Mouse (Mus musculus) heart, adult 9 months (tissue): ENCODE measurements around the gene Actr2.
A peak's percentile ranks its signal among the peaks of the same experiment; 100 is the strongest.
"Not testable (repeated sequence)": the region's sequence is repeated elsewhere in the genome, so short reads cannot be mapped to it uniquely, and the experiment has no call there.

Experiments
- DNase-seq, 2 experiments: peaks; one replicate each; pipeline ENCODE4 v3.0.0; 2022; ENCODE audit warnings: low spot score in 2 of 2

Gene Actr2

GRCm38 (mm10) chr11:20045586-20045985 is 67.1 kb downstream of the Actr2 start:
- no peak for DNase-seq

GRCm38 (mm10) chr11:20043256-20043655 is 69.5 kb downstream of the Actr2 start:
- DNase-seq, result no peak

GRCm38 (mm10) chr11:20042106-20042505 is 70.6 kb downstream of the Actr2 start:
- DNase-seq, result no peak

DNA sequence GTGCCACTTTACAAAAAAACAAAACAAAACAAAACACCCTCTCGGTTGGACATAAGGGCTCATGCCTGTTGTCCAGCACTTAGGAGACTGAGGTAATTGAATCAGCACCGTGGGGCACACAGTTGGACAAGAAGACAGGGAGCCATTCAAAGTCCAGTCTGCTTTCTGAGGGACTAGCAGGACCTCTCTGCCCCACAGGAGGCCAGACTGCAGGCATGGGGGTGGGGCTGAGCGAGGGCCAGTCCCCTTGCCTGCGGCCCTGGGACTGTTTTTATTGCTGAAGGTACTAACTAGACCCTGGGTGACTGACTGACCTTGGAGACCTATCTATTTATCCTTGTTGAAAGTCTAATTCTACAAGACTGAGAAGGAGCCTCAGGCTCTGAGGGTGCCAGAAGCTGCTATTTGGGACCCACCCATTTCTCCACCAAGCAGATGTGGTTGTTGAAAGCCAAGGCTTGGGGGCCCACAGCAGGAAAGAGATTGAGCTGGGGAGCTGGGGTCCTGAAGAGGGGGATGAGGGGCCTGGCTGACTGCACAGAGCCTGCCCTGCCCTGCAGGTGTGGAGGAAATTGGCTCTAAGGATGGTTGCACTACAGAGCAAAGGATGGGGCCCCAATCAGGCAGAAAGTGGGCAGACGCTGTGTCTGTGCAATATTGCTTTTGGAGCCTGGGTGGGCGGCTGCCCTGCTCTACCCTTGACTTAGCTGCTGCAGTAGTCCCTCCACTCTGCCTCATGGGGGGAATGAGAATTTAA is 71.4 kb downstream of the Actr2 start:
- DNase-seq, result no peak

DNA sequence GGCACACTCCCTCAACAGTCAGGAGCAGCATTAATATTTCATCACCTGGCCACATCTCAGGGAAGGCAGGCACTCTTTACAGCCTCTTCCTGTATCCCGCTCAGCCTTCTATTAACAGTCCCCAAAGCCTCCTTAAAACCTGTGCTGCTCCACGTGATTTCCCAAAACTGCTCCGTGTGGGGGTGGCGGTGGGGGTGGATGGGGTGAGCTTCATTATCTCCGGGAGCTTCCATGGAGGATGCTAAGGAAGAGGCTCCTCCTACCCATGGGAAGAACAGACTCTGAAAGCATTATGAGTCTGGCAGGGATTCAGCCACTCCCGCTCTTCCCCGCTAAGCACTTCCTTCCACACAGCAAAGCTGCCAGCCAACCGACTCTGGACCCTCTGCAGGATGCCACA is 74.0 kb downstream of the Actr2 start:
- peak in 1 of 2 experiments; percentile 22 for DNase-seq

- DNase-seq, result no peak
Observed at GRCm38 (mm10) chr11:20037739-20038138, 75.0 kb downstream of the Actr2 start.

GRCm38 (mm10) chr11:20035972-20036371 is 76.7 kb downstream of the Actr2 start:
- no peak for DNase-seq

DNA sequence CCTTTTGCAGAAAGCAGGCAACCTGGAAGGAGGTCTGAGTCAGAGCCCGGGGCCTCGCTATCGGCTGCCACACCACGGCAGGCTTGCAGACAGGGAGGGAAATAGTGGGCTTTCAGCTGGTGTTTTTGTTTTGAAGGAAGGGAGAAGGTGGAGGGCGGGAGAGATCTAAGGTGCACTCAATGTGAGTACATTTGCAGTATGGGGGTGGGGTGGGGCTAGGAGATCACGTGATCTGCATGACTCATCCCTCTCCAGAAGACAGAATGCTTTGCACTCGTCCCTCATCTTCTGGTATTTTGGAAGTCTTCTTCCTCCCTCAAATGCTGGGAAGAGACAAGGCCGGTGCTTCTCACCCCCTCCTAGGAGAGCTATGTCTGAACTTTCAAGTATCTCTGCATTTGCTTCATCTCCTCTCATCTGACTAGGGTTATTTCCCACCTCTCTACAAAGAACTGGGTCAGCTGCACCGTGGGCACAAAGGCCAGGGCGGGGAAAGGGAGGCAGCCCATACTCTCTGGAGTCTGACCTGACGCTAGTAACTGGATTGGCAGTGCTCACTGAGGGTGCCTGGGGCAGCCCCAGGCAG is 77.3 kb downstream of the Actr2 start:
- no peak for DNase-seq

- no peak for DNase-seq
Observed at GRCm38 (mm10) chr11:20034337-20034947, 78.3 kb downstream of the Actr2 start.

GRCm38 (mm10) chr11:20033541-20034160 is 79.1 kb downstream of the Actr2 start:
- no peak for DNase-seq

DNA sequence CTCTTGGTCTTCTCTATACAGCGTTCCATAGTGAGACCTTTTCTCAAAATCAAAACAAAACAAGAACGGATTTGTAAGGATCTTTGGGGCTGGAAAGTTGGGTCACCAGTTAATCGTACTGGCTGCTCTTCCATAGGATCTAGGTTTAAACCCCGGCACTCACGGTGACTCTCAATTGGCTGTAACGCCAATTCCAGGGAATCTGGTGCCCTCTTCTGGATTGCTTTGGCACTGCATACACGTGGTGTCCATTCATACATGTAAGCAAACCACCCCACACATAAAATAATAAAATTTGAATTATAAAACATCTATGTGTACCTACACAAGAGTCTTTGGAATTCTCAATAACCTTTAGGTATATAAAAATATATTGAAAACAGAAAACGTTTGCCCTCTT is 81.2 kb downstream of the Actr2 start:
- DNase-seq, result no peak

DNA sequence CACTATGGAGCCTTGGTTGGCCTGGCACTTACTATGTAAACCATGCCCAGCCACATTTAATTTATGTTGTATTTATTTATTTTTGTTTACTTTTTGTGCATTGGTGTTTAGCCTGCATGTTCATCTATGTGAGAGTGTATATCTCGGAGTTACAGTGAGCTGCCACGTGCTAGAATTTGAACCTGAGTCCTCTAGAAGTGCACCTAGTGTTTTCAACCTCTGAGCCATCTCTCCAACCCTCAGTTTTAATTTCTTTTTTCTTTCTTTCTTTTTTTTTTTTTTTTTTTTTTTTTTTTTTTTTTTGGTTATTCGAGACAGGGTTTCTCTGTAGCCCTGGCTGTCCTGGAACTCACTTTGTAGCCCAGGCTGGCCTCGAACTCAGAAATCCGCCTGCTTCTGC is 81.7 kb downstream of the Actr2 start:
- not testable (repeated sequence) for DNase-seq

- DNase-seq, result no peak
Observed at GRCm38 (mm10) chr11:20029014-20029413, 83.7 kb downstream of the Actr2 start.

DNA sequence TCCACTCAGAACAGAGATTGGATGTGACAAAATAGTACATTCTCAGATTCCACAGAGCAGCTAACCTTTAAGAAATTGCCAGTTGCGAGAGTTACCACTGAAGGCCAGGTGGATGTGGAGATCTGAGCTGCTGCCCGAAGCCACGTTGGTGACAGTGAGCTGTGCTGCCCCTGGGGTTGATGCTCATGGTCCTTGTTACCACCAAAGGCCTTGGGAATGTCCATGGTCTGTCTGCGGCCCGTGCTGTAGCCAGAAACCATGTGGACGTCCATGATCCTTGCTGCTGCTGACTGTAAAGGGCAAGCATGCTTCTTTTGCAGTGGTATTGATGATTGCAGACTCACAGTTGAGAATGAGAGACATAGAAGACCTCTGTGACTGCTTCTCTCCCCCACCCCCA is 84.3 kb downstream of the Actr2 start:
- DNase-seq, result no peak

DNA sequence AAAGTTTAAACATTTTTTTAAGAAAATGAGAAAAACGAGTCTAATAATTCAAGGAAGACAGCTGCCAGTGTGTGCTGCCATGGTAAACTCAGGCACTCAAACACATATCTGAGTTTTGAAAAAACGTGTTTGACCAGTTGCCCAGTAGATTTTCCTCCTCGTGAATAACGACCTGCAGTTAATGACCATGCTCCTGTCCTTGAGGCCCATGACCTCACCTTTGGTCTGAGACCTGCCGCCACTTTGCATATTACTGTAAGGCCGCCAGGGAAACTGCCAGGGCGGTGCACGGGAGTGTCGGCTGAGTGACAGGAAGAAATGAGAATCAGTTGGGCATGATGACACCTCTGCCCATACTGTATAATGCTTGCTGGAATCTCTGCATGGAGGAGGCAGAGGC is 85.0 kb downstream of the Actr2 start:
- no peak for DNase-seq

GRCm38 (mm10) chr11:20025899-20026298 is 86.8 kb downstream of the Actr2 start:
- DNase-seq, result peak; percentile 33 to 36

GRCm38 (mm10) chr11:20022911-20023482 is 89.7 kb downstream of the Actr2 start:
- no peak for DNase-seq

- DNase-seq, result no peak
Observed at GRCm38 (mm10) chr11:20022462-20022861, 90.3 kb downstream of the Actr2 start.

DNA sequence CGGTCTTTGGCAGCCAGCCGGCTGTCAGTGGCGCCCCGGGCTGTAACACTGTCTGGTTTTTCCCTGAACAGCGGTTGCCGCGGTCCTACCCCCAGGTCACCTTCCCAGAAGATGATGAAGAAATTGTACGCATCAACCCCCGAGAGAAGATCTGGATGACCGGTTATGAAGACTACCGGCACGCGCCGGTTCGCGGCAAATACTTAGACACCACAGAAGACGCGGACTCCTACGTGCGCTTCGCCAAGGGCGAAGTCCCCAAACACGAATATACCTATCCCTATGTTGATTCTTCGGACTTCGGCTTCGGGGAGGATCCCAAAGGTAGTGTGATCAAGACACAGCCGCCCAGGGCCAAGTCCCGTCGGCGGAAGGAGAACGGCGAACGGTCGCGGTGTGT is 92.0 kb downstream of the Actr2 start:
- DNase-seq, result no peak

DNA sequence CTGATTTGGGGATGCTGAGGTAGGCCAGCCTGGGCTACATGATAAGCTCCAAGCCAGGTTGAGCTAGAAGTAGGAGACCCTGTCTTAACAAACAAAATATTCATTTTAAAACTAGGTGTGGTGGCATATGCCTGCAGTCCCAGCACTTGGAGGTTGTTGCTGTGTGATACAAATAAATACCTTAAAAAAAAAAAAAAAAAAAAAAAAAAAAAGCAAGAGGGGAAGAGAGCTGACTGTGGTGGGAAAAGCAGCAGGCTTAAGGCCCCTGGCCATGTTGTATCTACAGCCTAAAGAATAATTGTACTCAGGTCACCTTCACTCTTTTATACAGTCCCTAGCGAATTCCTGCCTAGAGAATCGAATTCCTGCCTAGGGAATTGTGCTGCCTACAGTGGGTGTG is 93.8 kb downstream of the Actr2 start:
- no peak for DNase-seq

GRCm38 (mm10) chr11:20017937-20018336 is 94.8 kb downstream of the Actr2 start:
- no peak for DNase-seq

DNA sequence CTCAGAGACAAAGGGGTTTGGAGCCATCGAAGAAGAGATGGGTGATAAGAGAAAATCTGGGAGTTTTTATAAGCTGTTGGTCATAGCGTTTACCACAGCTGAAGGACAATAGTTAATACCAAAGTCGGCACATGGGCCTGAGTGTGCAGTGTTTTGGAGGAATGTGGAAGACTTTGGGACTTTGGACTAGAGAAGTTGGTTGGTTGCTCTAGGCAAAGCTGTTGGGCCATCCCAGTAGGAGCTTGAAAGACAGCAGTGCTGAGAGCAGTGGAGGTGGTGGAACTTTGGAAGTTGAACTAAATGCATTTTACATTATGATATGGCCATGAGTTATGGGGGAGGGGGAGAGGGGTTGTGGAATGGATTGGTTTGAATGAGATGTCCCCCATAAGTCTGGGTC is 99.3 kb downstream of the Actr2 start:
- no peak for DNase-seq
